Mouse (Mus musculus) midbrain, embryonic 15.5 days (tissue): ENCODE measurements around the gene Tjp2. TPM values are rescaled to one million over a fixed set of nuclear protein-coding genes. Genes with fewer than 3 reads are reported as not detected.

Experiments used
- ATAC-seq: fragments of 200-750 bp; cut with Nextera tagmentation; replicated peaks from 2 replicates; pipeline ENCODE4 v1.8.0; 2017; ENCODE audit warnings: moderate TSS enrichment
- H3K27ac ChIP-seq: fragments of 300-500 bp; sonication (generic); 2 replicates; pipeline ENCODE4 v1.5.1; 2015; ENCODE audit warnings: mild to moderate bottlenecking, inconsistent platforms
- H3K27me3 ChIP-seq: fragments of 300-500 bp; sonication (generic); replicated peaks from 2 replicates; pipeline ENCODE4 v1.6.1; 2015; ENCODE audit warnings: inconsistent platforms
- H3K36me3 ChIP-seq: fragments of 300-500 bp; sonication (generic); replicated peaks from 2 replicates; pipeline ENCODE4 v1.6.1; 2015; ENCODE audit warnings: inconsistent platforms
- H3K4me1 ChIP-seq: fragments of 300-500 bp; sonication (generic); 2 replicates; pipeline ENCODE4 v1.6.1; 2015; ENCODE audit warnings: inconsistent platforms
- H3K4me2 ChIP-seq: fragments of 300-500 bp; sonication (generic); 2 replicates; pipeline ENCODE4 v1.6.1; 2015; ENCODE audit warnings: inconsistent platforms, mild to moderate bottlenecking, moderate library complexity
- H3K4me3 ChIP-seq: fragments of 300-500 bp; sonication (generic); 2 replicates; pipeline ENCODE4 v1.5.1; 2015; ENCODE audit warnings: mild to moderate bottlenecking, inconsistent platforms
- H3K9ac ChIP-seq: fragments of 300-500 bp; sonication (generic); 2 replicates; pipeline ENCODE4 v1.6.1; 2015; ENCODE audit warnings: mild to moderate bottlenecking, inconsistent platforms
- H3K9me3 ChIP-seq: fragments of 300-500 bp; sonication (generic); 2 replicates; pipeline ENCODE4 v1.6.1; 2016; ENCODE audit warnings: inconsistent platforms
- WGBS: fragments of 180-500 bp; shearing (Covaris S2); methylation state at CpG from one replicate; pipeline ENCODE4 v1.1.7; 2015; ENCODE audit warnings: mixed read lengths; 5-methylcytosine and 5-hydroxymethylcytosine counted together
- polyA plus RNA-seq: library from polyadenylated mRNA; unstranded; fragments of >200 nt; fragmentation: Nextera tagmentation; extraction: Ambion mirVana; gene quantifications from 2 replicates; pipeline ENCODE4 v1.2.1, GENCODE M21; 2015

Gene Tjp2
- polyA plus RNA-seq, 1 experiment from 2014 or later: 14.4 TPM

- WGBS: 48% methylated on average over 2 of the region's 2 CpGs
- no peak overlapping the region for H3K4me3 ChIP-seq
- no peak overlapping the region for H3K27ac ChIP-seq
- H3K4me1 ChIP-seq: peaks cover 6% of the 10 kb centered on the region; the same call in 1 of the 2 replicates
- H3K9me3 ChIP-seq: no peaks in the 10 kb centered on the region
- H3K9ac ChIP-seq: no peak overlapping the region
- no peak for ATAC-seq
- H3K36me3 ChIP-seq: no peaks in the 10 kb centered on the region
- no peak overlapping the region for H3K4me2 ChIP-seq
- peaks cover 3% of the 10 kb centered on the region; the same call in 1 of the 2 replicates for H3K27me3 ChIP-seq
Observed at GRCm38 (mm10) chr19:24218291-24218690, 6.5 kb downstream of the Tjp2 start.

DNA sequence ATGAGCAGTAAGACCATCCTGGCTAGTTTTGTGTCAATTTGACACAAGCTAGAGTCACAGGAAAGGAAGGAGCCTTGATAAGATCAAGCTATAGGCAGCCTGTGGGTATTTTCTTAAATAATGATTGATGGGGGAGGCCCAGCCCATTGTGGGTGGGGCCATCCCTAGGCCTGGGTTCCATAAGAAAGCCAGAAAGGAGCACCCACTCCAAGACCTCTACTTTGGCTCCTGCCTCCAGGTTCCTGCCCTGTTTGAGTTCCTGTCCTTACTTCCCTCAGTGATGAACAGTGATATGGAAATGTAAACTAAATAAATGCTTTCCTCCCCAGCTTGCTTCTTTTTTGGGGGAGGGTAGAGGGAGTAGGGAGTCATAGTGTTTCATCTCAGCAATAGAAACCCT is 7.0 kb downstream of the Tjp2 start:
- Histone ChIP-seq H3K4me3 (no peak overlapping the region), H3K9ac (no peak overlapping the region), H3K27ac (no peak overlapping the region), H3K9me3 (no peaks in the 10 kb centered on the region), H3K4me1 (peaks cover 6% of the 10 kb centered on the region; the same call in 1 of the 2 replicates), H3K36me3 (no peaks in the 10 kb centered on the region), H3K4me2 (no peak overlapping the region), H3K27me3 (no peaks in the 10 kb centered on the region)
- no peak for ATAC-seq

DNA sequence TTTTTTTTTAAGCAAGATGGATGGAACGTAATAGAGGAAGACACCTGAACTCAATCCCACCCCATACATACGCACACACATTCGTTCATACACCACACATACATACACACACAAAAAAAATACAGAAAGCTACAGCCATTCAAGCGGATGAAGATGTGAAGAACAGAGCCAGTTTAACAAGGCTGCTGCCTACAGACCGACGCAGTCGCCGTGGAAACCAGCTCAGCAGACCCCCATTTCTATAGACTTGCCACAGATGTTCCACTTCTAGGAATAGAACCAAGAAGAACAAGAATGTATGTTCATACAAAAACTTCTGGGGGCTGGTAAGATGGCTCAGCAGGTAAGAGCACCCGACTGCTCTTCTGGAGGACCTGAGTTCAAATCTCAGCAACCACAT is 8.1 kb downstream of the Tjp2 start:
- ATAC-seq: no peak
- Histone ChIP-seq H3K27ac (no peak overlapping the region), H3K27me3 (no peaks in the 10 kb centered on the region), H3K36me3 (no peaks in the 10 kb centered on the region), H3K4me2 (no peak overlapping the region), H3K4me3 (no peak overlapping the region), H3K9ac (no peak overlapping the region), H3K4me1 (peaks cover 6% of the 10 kb centered on the region; the same call in 1 of the 2 replicates), H3K9me3 (no peaks in the 10 kb centered on the region)
- 58% methylated on average over 9 of the region's 9 CpGs for WGBS

DNA sequence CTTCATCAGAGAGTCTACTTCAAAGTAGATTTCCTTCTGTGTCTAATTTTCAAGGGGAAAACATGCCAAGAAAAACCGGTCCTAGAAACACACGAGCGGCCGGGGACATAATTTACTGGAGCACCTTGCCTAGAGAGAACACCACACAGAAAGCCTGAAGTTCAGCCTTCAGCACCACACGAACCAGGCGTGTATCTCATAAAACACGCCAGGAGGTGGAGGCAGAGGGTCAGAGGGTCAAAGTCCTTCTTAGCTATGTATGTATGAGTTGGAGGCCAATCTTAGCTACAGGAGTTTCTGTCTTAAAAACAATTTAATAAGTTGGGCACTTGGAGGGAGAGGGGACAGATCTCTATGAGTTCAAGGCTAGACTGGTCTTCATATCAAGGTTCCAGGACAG is 9.9 kb downstream of the Tjp2 start:
- no peaks in the 10 kb centered on the region for H3K9me3 ChIP-seq
- H3K27me3 ChIP-seq: no peaks in the 10 kb centered on the region
- no peak overlapping the region for H3K4me3 ChIP-seq
- ATAC-seq: no peak
- WGBS: 88% methylated on average over 7 of the region's 7 CpGs
- H3K36me3 ChIP-seq: no peaks in the 10 kb centered on the region
- peaks cover 6% of the 10 kb centered on the region; the same call in 1 of the 2 replicates for H3K4me1 ChIP-seq
- no peak overlapping the region for H3K4me2 ChIP-seq
- no peak overlapping the region for H3K9ac ChIP-seq
- no peak overlapping the region for H3K27ac ChIP-seq

DNA sequence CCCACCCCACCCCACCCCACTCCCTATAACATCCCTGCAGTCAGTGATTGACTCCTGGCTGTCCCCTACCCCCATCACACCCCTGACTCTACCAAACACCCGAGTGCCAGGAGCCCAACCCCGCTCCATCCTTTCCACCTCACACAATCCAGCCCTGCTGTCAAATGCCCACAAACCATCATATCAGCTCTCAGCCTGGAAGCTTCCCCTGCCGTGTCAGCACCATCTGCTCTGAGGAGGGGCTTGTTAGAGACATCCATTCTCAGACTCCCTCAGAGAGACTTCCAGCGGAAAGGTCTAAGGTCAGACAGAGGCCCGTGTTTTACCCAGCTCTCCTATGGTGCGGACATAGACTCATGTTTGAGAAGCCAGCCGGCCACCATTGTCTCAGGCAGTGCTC is 11.5 kb downstream of the Tjp2 start:
- no peak overlapping the region for H3K27ac ChIP-seq
- H3K27me3 ChIP-seq: no peaks in the 10 kb centered on the region
- no peak overlapping the region for H3K9ac ChIP-seq
- no peak overlapping the region for H3K4me3 ChIP-seq
- H3K4me1 ChIP-seq: no peaks in the 10 kb centered on the region
- no peaks in the 10 kb centered on the region for H3K9me3 ChIP-seq
- no peaks in the 10 kb centered on the region for H3K36me3 ChIP-seq
- WGBS: 50% methylated on average over 7 of the region's 7 CpGs
- no peak overlapping the region for H3K4me2 ChIP-seq
- no peak for ATAC-seq

- no peak overlapping the region for H3K9ac ChIP-seq
- H3K4me3 ChIP-seq: no peak overlapping the region
- no peak overlapping the region for H3K4me2 ChIP-seq
- H3K4me1 ChIP-seq: no peaks in the 10 kb centered on the region
- no peak for ATAC-seq
- no peaks in the 10 kb centered on the region for H3K9me3 ChIP-seq
- no peaks in the 10 kb centered on the region for H3K27me3 ChIP-seq
- H3K36me3 ChIP-seq: no peaks in the 10 kb centered on the region
- no peak overlapping the region for H3K27ac ChIP-seq
- WGBS: 81% methylated on average over 12 of the region's 12 CpGs
Observed at GRCm38 (mm10) chr19:24212552-24213249, 12.1 kb downstream of the Tjp2 start.

GRCm38 (mm10) chr19:24211168-24211567 is 13.7 kb downstream of the Tjp2 start:
- Histone ChIP-seq H3K4me3 (no peak overlapping the region), H3K27ac (no peak overlapping the region), H3K27me3 (no peaks in the 10 kb centered on the region), H3K9me3 (no peaks in the 10 kb centered on the region), H3K36me3 (no peaks in the 10 kb centered on the region), H3K4me1 (no peaks in the 10 kb centered on the region), H3K9ac (no peak overlapping the region), H3K4me2 (no peak overlapping the region)
- 79% methylated on average over 10 of the region's 10 CpGs for WGBS
- no peak for ATAC-seq

- no peaks in the 10 kb centered on the region for H3K9me3 ChIP-seq
- no peaks in the 10 kb centered on the region for H3K27me3 ChIP-seq
- 95% methylated on average over 15 of the region's 15 CpGs for WGBS
- H3K36me3 ChIP-seq: no peaks in the 10 kb centered on the region
- no peak overlapping the region for H3K4me2 ChIP-seq
- no peak for ATAC-seq
- H3K4me1 ChIP-seq: no peaks in the 10 kb centered on the region
- no peak overlapping the region for H3K9ac ChIP-seq
- no peak overlapping the region for H3K27ac ChIP-seq
- no peak overlapping the region for H3K4me3 ChIP-seq
Observed at GRCm38 (mm10) chr19:24209516-24209915, 15.3 kb downstream of the Tjp2 start.

DNA sequence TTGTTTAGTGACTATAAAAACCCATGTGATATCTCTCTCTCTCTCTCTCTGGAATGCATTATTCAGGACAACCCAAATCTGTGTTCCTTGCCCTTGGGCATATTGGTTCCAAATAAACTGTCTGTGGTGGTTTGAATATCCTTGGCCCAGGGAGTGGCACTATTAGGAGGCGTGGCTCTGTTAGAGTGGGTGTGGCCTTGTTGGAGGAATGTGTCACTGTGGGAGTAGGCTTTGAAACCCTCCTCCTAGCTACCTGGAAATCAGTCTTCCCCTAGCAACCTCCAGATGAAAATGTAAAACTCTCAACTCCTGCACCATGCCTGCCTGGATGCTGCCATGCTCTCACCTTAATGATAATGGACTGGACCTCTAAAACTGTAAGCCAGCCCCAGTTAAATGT is 16.9 kb downstream of the Tjp2 start:
- Histone ChIP-seq H3K4me1 (no peaks in the 10 kb centered on the region), H3K27ac (no peak overlapping the region), H3K36me3 (no peaks in the 10 kb centered on the region), H3K4me2 (no peak overlapping the region), H3K9ac (no peak overlapping the region), H3K9me3 (no peaks in the 10 kb centered on the region), H3K27me3 (no peaks in the 10 kb centered on the region), H3K4me3 (no peak overlapping the region)
- 85% methylated on average over 1 of the region's 1 CpGs for WGBS
- ATAC-seq: no peak

DNA sequence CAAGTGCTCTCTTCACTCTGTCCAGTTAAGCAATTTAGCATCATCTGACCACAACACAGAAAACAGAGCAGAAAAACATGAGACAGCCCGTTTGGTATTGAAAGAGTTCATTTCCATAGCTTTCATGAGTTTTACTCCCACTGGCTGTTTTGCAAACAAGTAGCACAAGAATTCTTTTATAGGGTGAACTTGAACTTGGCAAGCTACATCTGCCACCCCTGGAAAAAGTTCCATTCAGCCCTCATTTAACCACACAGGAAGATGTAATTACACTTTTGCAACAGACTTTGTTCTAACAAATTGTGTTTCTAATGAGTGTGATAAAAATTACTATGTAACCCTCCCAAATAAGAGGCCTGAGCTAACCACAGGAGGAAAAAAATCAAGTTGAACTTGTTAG is 19.8 kb downstream of the Tjp2 start:
- 51% methylated on average over 1 of the region's 1 CpGs for WGBS
- no peaks in the 10 kb centered on the region for H3K4me1 ChIP-seq
- no peak overlapping the region for H3K9ac ChIP-seq
- H3K9me3 ChIP-seq: no peaks in the 10 kb centered on the region
- no peak overlapping the region for H3K27ac ChIP-seq
- no peaks in the 10 kb centered on the region for H3K27me3 ChIP-seq
- no peak overlapping the region for H3K4me2 ChIP-seq
- no peak for ATAC-seq
- no peaks in the 10 kb centered on the region for H3K36me3 ChIP-seq
- H3K4me3 ChIP-seq: no peak overlapping the region

DNA sequence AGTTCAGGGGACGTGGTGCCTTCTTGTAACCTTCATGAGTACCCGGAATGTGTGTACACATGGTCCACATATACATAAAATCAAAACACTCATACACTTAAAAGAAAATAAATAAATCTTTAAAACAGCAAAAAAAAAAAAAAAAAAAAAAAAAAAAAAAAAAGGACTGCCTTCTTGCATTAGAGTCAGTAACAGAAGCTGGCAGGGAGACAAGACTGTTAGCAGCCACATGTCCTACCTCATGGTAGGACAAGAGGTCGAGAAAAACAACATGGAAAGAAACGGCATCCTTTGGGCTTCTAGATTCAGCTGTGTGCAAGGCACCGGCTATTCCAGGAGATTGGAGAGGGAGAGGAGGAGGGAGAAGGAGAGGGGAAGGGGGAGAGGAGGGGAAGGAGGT is 23.0 kb downstream of the Tjp2 start:
- Histone ChIP-seq H3K27ac (no peak overlapping the region), H3K27me3 (no peaks in the 10 kb centered on the region), H3K9ac (no peak overlapping the region), H3K36me3 (no peaks in the 10 kb centered on the region), H3K4me3 (no peak overlapping the region), H3K4me2 (no peak overlapping the region), H3K9me3 (no peaks in the 10 kb centered on the region), H3K4me1 (no peaks in the 10 kb centered on the region)
- WGBS: 94% methylated on average over 4 of the region's 5 CpGs
- no peak for ATAC-seq

DNA sequence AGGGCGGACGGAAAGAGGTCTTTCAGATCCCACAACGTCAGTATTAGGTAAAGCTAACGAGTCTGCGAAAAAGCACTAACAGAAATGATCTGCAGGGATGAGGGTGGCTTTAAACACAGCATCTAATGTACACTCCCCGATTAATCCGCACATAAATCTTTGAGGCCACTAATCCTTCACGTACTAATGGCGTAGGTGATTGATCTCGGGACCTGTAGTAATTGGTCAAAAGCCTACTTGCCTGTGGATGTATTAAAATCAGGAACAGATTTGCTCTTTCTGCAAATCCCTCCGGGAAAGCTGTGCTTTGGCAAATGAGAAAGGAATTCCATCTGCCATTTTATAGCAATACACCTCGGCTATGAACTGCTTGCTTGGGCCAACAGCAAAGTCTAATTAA is 24.3 kb downstream of the Tjp2 start:
- Histone ChIP-seq H3K36me3 (no peaks in the 10 kb centered on the region), H3K4me1 (no peaks in the 10 kb centered on the region), H3K9ac (no peak overlapping the region), H3K9me3 (no peaks in the 10 kb centered on the region), H3K4me3 (no peak overlapping the region), H3K27me3 (no peaks in the 10 kb centered on the region), H3K4me2 (no peak overlapping the region), H3K27ac (no peak overlapping the region)
- ATAC-seq: no peak
- WGBS: 46% methylated on average over 12 of the region's 12 CpGs

- Histone ChIP-seq H3K27me3 (no peaks in the 10 kb centered on the region), H3K36me3 (no peaks in the 10 kb centered on the region), H3K27ac (no peak overlapping the region), H3K4me2 (no peak overlapping the region), H3K9me3 (no peaks in the 10 kb centered on the region), H3K4me3 (no peak overlapping the region), H3K9ac (no peak overlapping the region), H3K4me1 (no peaks in the 10 kb centered on the region)
- no peak for ATAC-seq
- 82% methylated on average over 11 of the region's 11 CpGs for whole genome bisulfite sequencing
Observed at GRCm38 (mm10) chr19:24198676-24199303, 26.0 kb downstream of the Tjp2 start.
